Mouse (Mus musculus): Measurements from ENCODE around the gene Ep400.

DNA sequence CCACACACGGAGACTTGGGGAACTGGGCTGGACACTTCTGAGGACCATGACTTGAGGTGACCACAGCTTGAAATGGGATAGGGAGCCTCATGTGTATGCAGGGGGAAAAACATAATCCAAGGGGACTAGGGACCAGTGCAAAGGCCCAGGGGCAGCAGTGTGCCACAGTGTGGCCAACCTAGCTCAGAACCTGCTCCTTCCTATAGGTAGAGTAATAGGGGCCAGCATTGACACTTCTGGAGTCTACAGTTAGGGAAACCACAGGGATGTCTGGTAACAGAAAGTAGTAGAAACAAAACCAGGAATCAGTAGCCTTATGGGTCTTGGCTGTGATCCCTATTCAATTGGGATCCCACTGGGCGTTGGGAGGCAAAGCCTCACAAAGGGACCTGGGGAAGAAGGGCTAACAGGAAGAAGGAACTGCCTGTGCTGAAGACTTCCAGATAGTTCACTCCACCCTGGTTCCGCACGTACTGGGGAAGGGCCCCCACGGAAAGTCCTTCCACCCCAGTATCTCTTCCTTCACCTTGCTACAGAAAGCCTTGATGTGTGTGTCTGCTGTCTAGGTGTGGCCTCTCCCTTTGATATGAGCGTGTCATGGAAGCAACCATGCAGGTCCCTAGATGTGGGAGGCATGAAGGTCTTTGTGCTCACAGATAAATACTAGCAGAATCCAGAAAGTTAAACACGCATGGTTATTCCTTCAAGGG lies 11.2 kb upstream of the Ep400 start:
- no peak for TF ChIP-seq CTCF (IDR thresholded peaks at IDR 0.05)
- TF ChIP-seq EP300 (IDR thresholded peaks at IDR 0.05; ENCODE audit: insufficient read depth, low read depth, low read length), result no peak

Data from heart, adult 2 months (tissue).